Mouse (Mus musculus) stomach, embryonic 14.5 days (tissue): Measurements from ENCODE around the gene Cep112. TPM values are rescaled to one million over a fixed set of nuclear protein-coding genes. Genes with fewer than 3 reads are reported as not detected.

ENCODE experiments used
- ATAC-seq: fragments of 200-750 bp; cut with Nextera tagmentation; 2 replicates; pipeline ENCODE4 v1.8.0; 2017; ENCODE audit warnings: low read depth, moderate TSS enrichment; ENCODE audit not compliant: insufficient number of reproducible peaks, insufficient read depth, low FRiP score
- H3K27ac ChIP-seq: fragments of 300-500 bp; sonication (generic); 2 replicates; pipeline ENCODE4 v1.5.1; 2014; ENCODE audit warnings: mild to moderate bottlenecking, low read length, moderate library complexity, mixed read lengths
- H3K27me3 ChIP-seq: fragments of 300-500 bp; sonication (generic); 2 replicates; pipeline ENCODE4 v1.6.1; 2014; ENCODE audit warnings: low read length, control low read depth, mixed read lengths; ENCODE audit not compliant: control insufficient read depth, insufficient read depth
- H3K36me3 ChIP-seq: fragments of 300-500 bp; sonication (generic); 2 replicates; pipeline ENCODE4 v1.6.1; 2014; ENCODE audit warnings: mild to moderate bottlenecking, control low read depth, low read length, moderate library complexity, mixed read lengths; ENCODE audit not compliant: control insufficient read depth, insufficient read depth
- H3K4me1 ChIP-seq: fragments of 300-500 bp; sonication (generic); 2 replicates; pipeline ENCODE4 v1.6.1; 2014; ENCODE audit warnings: low read length, control low read depth, mixed read lengths; ENCODE audit not compliant: control insufficient read depth, insufficient read depth
- H3K4me2 ChIP-seq: fragments of 300-500 bp; sonication (generic); replicated peaks from 2 replicates; pipeline ENCODE4 v1.6.1; 2014; ENCODE audit warnings: low read depth, low read length, control low read depth
- H3K4me3 ChIP-seq: fragments of 300-500 bp; sonication (generic); 2 replicates; pipeline ENCODE4 v1.5.1; 2014; ENCODE audit warnings: low read depth, low read length, control low read depth
- H3K9ac ChIP-seq: fragments of 300-500 bp; sonication (generic); replicated peaks from 2 replicates; pipeline ENCODE4 v1.6.1; 2014; ENCODE audit warnings: low read depth, mild to moderate bottlenecking, control low read depth, low read length, moderate library complexity, mixed read lengths
- H3K9me3 ChIP-seq: fragments of 300-500 bp; sonication (generic); 2 replicates; pipeline ENCODE4 v1.6.1; 2016; ENCODE audit warnings: low read depth, low read length, control low read depth; ENCODE audit not compliant: control insufficient read depth
- WGBS: fragments of 180-500 bp; shearing (Covaris S2); extraction: QIAGEN DNeasy Blood & Tissue Kit; methylation state at CpG from one replicate; pipeline ENCODE4 v1.1.7; 2014; 5-methylcytosine and 5-hydroxymethylcytosine counted together
- polyA plus RNA-seq: library from polyadenylated mRNA; unstranded; fragments of >200 nt; fragmentation: Nextera tagmentation; extraction: Ambion mirVana; gene quantifications from 2 replicates; pipeline ENCODE4 v1.2.1, GENCODE M21; 2014

Cep112 gene
- polyA plus RNA-seq, 1 experiment from 2014 or later = 24.1 TPM

GRCm38 (mm10) chr11:108898063-108898462 is 473.1 kb downstream of the Cep112 start:
- 59% methylated on average over 9 of the region's 9 CpGs for WGBS
- H3K27me3 ChIP-seq = no peaks in the 10 kb centered on the region
- H3K9me3 ChIP-seq = no peaks in the 10 kb centered on the region
- 0 out of 2 replicates have a peak, but pooled peaks cover 3% of the 10 kb centered on the region for H3K4me1 ChIP-seq
- H3K9ac ChIP-seq = no peak overlapping the region
- no peak for ATAC-seq
- H3K27ac ChIP-seq = no peak overlapping the region
- H3K4me3 ChIP-seq = no peak overlapping the region
- H3K4me2 ChIP-seq = no peak overlapping the region
- no peaks in the 10 kb centered on the region for H3K36me3 ChIP-seq

- H3K27ac ChIP-seq = no peak overlapping the region
- WGBS = 78% methylated on average over 6 of the region's 6 CpGs
Observed at GRCm38 (mm10) chr11:108898483-108898882, 473.5 kb downstream of the Cep112 start.

DNA sequence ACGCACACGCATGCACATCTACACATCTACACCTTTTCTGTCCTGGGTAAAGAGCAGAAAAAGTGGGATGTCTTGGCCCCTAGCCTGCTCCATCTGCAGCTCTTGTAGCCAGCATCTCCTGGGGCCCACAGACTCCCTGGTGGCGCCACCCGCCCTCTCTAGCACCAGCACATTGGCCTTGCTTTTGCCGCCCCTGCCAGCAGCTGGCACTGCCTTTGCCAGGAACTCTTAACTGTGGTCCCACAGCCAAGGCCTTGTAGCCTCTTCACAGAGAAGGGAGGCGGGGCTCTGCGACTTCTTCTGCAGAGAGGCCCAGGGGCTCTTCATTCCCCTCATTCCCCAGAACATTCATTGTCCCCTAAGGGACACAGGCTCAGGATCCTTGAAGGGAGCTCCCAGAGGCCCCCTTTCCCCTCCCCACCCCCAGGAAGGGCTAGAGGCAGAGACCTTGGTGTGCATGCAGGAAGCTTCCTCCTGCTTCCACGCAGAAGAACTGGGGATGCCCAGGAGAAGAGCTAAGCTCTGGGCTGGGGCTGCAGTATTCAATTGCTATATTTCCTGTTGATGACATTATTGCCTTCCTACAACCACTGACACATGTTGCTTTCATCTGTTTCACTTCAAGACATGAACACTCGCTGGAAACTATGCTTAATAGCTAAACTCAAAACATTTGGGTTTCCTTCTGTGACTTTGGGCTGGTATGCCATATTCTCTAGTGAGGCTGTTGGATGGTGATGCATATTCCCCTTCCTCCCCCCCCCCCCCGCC is 475.9 kb downstream of the Cep112 start:
- H3K27ac ChIP-seq = no peak overlapping the region
- H3K4me3 ChIP-seq = no peak overlapping the region
- H3K27me3 ChIP-seq = no peaks in the 10 kb centered on the region
- H3K4me2 ChIP-seq = no peak overlapping the region
- no peak for ATAC-seq
- H3K9me3 ChIP-seq = no peaks in the 10 kb centered on the region
- H3K9ac ChIP-seq = no peak overlapping the region
- no peaks in the 10 kb centered on the region for H3K36me3 ChIP-seq
- H3K4me1 ChIP-seq = 0 out of 2 replicates have a peak, but pooled peaks cover 3% of the 10 kb centered on the region
- WGBS = 80% methylated on average over 9 of the region's 10 CpGs

More at GRCm38 (mm10) chr11:108898483-108898882, 473.5 kb downstream of the Cep112 start:
- Histone ChIP-seq H3K27me3 (no peaks in the 10 kb centered on the region), H3K4me3 (no peak overlapping the region), H3K4me2 (no peak overlapping the region), H3K4me1 (0 out of 2 replicates have a peak, but pooled peaks cover 3% of the 10 kb centered on the region), H3K9ac (no peak overlapping the region), H3K9me3 (no peaks in the 10 kb centered on the region), H3K36me3 (no peaks in the 10 kb centered on the region)
- no peak for ATAC-seq

GRCm38 (mm10) chr11:108901670-108902069 is 476.7 kb downstream of the Cep112 start:
- 0 out of 2 replicates have a peak, but pooled peaks cover 3% of the 10 kb centered on the region for H3K4me1 ChIP-seq
- H3K9me3 ChIP-seq = no peaks in the 10 kb centered on the region
- H3K36me3 ChIP-seq = no peaks in the 10 kb centered on the region
- no peak overlapping the region for H3K4me3 ChIP-seq
- no peak overlapping the region for H3K9ac ChIP-seq
- H3K4me2 ChIP-seq = no peak overlapping the region
- WGBS = 83% methylated on average over 7 of the region's 7 CpGs
- no peak for ATAC-seq
- no peaks in the 10 kb centered on the region for H3K27me3 ChIP-seq
- no peak overlapping the region for H3K27ac ChIP-seq

DNA sequence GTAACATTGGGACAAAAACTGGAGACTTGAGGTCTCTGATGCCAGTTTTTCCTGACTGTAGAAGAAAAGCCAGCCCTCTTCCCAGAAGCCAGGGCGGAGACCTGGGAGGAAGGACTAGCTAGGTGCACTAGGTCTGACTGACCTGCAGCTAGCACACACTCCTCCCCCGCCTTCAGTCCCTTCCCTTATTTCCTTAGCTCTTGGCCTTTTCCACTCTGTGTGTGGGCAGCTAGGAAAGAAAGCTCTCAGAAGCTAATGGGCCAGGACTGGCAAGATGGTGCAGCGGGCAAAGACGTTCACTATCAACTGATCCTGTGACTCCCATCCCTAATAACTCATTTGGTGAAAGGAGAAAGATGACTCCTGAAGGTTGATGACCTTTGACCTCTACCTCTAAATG is 477.3 kb downstream of the Cep112 start:
- Histone ChIP-seq H3K4me1 (0 out of 2 replicates have a peak, but pooled peaks cover 3% of the 10 kb centered on the region), H3K27ac (no peak overlapping the region), H3K4me3 (no peak overlapping the region), H3K9ac (no peak overlapping the region), H3K27me3 (no peaks in the 10 kb centered on the region), H3K36me3 (no peaks in the 10 kb centered on the region), H3K9me3 (no peaks in the 10 kb centered on the region), H3K4me2 (no peak overlapping the region)
- ATAC-seq = no peak
- 64% methylated on average over 4 of the region's 4 CpGs for WGBS

DNA sequence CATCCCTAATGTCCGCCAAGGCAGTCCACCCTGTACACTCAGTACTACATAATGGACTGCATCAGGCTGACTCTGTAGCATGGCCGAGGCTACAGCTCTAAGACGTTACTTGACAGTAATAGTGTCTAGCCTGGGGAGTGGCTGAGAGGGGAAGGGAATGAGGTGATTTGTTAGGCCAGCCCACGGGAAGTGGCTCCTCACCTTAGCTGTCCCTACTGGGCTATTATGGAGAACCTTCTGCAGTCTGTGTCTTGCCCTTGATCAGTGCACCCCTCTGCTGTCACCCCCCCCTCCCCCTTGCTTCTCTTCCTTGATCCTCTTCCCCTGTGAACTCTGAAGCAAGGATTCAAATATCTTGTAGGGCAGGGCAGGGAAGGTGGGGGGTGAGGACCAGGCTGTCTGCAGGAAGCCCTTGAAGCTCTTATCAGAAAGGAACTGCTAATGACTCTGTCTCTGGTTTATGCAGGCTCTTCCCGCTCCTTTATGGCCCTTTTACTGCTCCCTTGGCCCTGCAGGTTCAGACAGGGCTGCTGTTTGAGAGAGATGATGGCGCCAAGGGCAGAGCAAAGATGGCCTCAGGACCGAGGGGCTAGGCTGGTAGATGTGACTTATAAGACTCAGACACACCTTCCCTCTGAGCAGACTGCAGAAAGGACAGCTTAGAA is 481.7 kb downstream of the Cep112 start:
- no peak for ATAC-seq
- Histone ChIP-seq H3K27me3 (no peaks in the 10 kb centered on the region), H3K9me3 (no peaks in the 10 kb centered on the region), H3K4me3 (no peak overlapping the region), H3K4me2 (no peak overlapping the region), H3K27ac (no peak overlapping the region), H3K9ac (no peak overlapping the region), H3K4me1 (peaks cover 9% of the 10 kb centered on the region), H3K36me3 (no peaks in the 10 kb centered on the region)
- 53% methylated on average over 7 of the region's 7 CpGs for WGBS

- Histone ChIP-seq H3K4me3 (no peak overlapping the region), H3K9ac (no peak overlapping the region), H3K27ac (no peak overlapping the region), H3K9me3 (no peaks in the 10 kb centered on the region), H3K36me3 (no peaks in the 10 kb centered on the region), H3K4me2 (peak overlapping the region; percentile 37), H3K27me3 (no peaks in the 10 kb centered on the region), H3K4me1 (peaks cover 9% of the 10 kb centered on the region)
- no peak for ATAC-seq
- 6% methylated on average over 24 of the region's 24 CpGs for WGBS
Observed at GRCm38 (mm10) chr11:108909396-108910195, 484.6 kb downstream of the Cep112 start.
